Mouse (Mus musculus) bone marrow macrophage, adult 2 months (primary cell): ENCODE measurements around the gene Kras.

Experiments
- CTCF ChIP-seq: IDR thresholded peaks from 2 replicates; pipeline ENCODE4 v1.5.1; 2012; ENCODE audit warnings: low read depth, mild to moderate bottlenecking, low read length, moderate library complexity
- POLR2A ChIP-seq: IDR thresholded peaks from 2 replicates; pipeline ENCODE4 v1.6.1; 2012; ENCODE audit warnings: mild to moderate bottlenecking, low read depth, low read length, borderline replicate concordance

DNA sequence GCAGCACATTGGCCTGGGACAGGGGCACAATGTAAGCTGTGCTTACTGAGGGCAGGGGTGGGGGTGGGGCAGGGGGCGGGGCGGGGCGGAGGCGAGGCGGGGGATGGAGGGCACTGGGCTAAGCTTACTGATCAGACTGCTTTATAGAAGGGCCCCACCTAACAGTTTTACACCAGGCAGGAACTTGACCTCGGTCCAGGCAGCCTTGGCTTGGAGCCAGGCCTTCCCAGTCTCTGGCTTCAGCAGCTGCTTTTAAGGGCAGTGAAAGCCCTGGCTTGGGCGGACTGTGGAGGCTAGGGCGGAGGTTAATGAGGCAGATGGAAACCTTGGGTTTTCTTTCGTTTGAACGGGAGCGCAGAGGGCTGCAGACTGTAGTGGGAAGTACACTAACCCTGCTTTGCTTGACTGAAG lies 76.3 kb downstream of the Kras start:
- no peak for TF ChIP-seq POLR2A
- no peak for TF ChIP-seq CTCF
